Mouse (Mus musculus): Measurements from ENCODE around the gene Hagh. TPM values are rescaled to one million over a fixed set of nuclear protein-coding genes. Genes with fewer than 3 reads are reported as not detected.
A peak's percentile ranks its signal among the peaks of the same experiment; 100 is the strongest.

Hagh gene
- polyA plus RNA-seq, 1 experiment from 2014 or later = 32.6 TPM

GRCm38 (mm10) chr17:24877336-24878116 lies 37.6 kb downstream of the Hagh start:
- WGBS = 42% methylated on average over 10 of the region's 10 CpGs

GRCm38 (mm10) chr17:24878117-24878397 lies 38.1 kb downstream of the Hagh start:
- no peaks in the 10 kb centered on the region; the same call in 1 of the 2 replicates for H3K36me3 ChIP-seq (ENCODE audit: control insufficient read depth, insufficient read depth, low read length)
- 25% methylated on average over 5 of the region's 5 CpGs for WGBS
- H3K9me3 ChIP-seq (ENCODE audit: control insufficient read depth, low read length) = no peaks in the 10 kb centered on the region
- peak overlapping the region; percentile 55 for H3K27ac ChIP-seq (ENCODE audit: low read length)
- H3K4me3 ChIP-seq (ENCODE audit: low read length) = no peak overlapping the region
- H3K4me2 ChIP-seq (ENCODE audit: low read depth, low read length) = no peak overlapping the region
- peak; percentile 56; the same call in 1 of the 2 replicates for ATAC-seq (ENCODE audit: low read depth)
- H3K4me1 ChIP-seq (replicated peaks; ENCODE audit: control insufficient read depth, insufficient read depth, low read length) = no peaks in the 10 kb centered on the region
- no peaks in the 10 kb centered on the region; the same call in 1 of the 2 replicates for H3K27me3 ChIP-seq (ENCODE audit: control insufficient read depth, insufficient read depth, low read depth, low read length)
- peak overlapping the region; percentile 42; the same call in 1 of the 2 replicates for H3K9ac ChIP-seq (ENCODE audit: low read length)

More at GRCm38 (mm10) chr17:24877336-24878116, 37.6 kb downstream of the Hagh start:
- H3K4me2 ChIP-seq (ENCODE audit: low read depth, low read length) = no peak overlapping the region; the same call in 1 of the 2 replicates
- peak overlapping the region; percentile 38 for H3K9ac ChIP-seq (ENCODE audit: low read length)
- no peaks in the 10 kb centered on the region for H3K9me3 ChIP-seq (ENCODE audit: control insufficient read depth, low read length)
- ATAC-seq (ENCODE audit: low read depth) = peak; percentile 24
- H3K27ac ChIP-seq (ENCODE audit: low read length) = peak overlapping the region; percentile 55
- no peak overlapping the region for H3K4me3 ChIP-seq (ENCODE audit: low read length)
- no peaks in the 10 kb centered on the region for H3K36me3 ChIP-seq (ENCODE audit: control insufficient read depth, insufficient read depth, low read length)
- no peaks in the 10 kb centered on the region for H3K4me1 ChIP-seq (replicated peaks; ENCODE audit: control insufficient read depth, insufficient read depth, low read length)
- H3K27me3 ChIP-seq (ENCODE audit: control insufficient read depth, insufficient read depth, low read depth, low read length) = no peaks in the 10 kb centered on the region; the same call in 1 of the 2 replicates

GRCm38 (mm10) chr17:24878531-24878930 lies 38.6 kb downstream of the Hagh start:
- peak; percentile 58 for ATAC-seq (ENCODE audit: low read depth)
- Histone ChIP-seq H3K4me1 (replicated peaks; ENCODE audit: control insufficient read depth, insufficient read depth, low read length) (no peaks in the 10 kb centered on the region), H3K27me3 (ENCODE audit: control insufficient read depth, insufficient read depth, low read depth, low read length) (no peaks in the 10 kb centered on the region; the same call in 1 of the 2 replicates), H3K36me3 (ENCODE audit: control insufficient read depth, insufficient read depth, low read length) (peaks cover 2% of the 10 kb centered on the region; the same call in 1 of the 2 replicates), H3K4me3 (ENCODE audit: low read length) (no peak overlapping the region), H3K9ac (ENCODE audit: low read length) (peak overlapping the region; percentile 42; the same call in 1 of the 2 replicates), H3K4me2 (ENCODE audit: low read depth, low read length) (no peak overlapping the region), H3K9me3 (ENCODE audit: control insufficient read depth, low read length) (no peaks in the 10 kb centered on the region), H3K27ac (ENCODE audit: low read length) (peak overlapping the region; percentile 55)
- 59% methylated on average over 8 of the region's 8 CpGs for WGBS

GRCm38 (mm10) chr17:24881738-24882440 lies 41.9 kb downstream of the Hagh start:
- Histone ChIP-seq H3K4me1 (replicated peaks; ENCODE audit: control insufficient read depth, insufficient read depth, low read length) (peaks cover 6% of the 10 kb centered on the region), H3K4me2 (ENCODE audit: low read depth, low read length) (no peak overlapping the region), H3K36me3 (ENCODE audit: control insufficient read depth, insufficient read depth, low read length) (peaks cover 2% of the 10 kb centered on the region; the same call in 1 of the 2 replicates), H3K27me3 (ENCODE audit: control insufficient read depth, insufficient read depth, low read depth, low read length) (no peaks in the 10 kb centered on the region), H3K9ac (ENCODE audit: low read length) (no peak overlapping the region), H3K4me3 (ENCODE audit: low read length) (no peak overlapping the region), H3K9me3 (ENCODE audit: control insufficient read depth, low read length) (no peaks in the 10 kb centered on the region), H3K27ac (ENCODE audit: low read length) (no peak overlapping the region)
- WGBS = 45% methylated on average over 7 of the region's 7 CpGs
- ATAC-seq (ENCODE audit: low read depth) = no peak

GRCm38 (mm10) chr17:24884391-24884790 lies 44.4 kb downstream of the Hagh start:
- H3K4me2 ChIP-seq (ENCODE audit: low read depth, low read length) = no peak overlapping the region
- H3K27ac ChIP-seq (ENCODE audit: low read length) = no peak overlapping the region
- WGBS = 80% methylated on average over 6 of the region's 6 CpGs

GRCm38 (mm10) chr17:24885356-24886133 lies 45.6 kb downstream of the Hagh start:
- H3K9me3 ChIP-seq (ENCODE audit: control insufficient read depth, low read length) = no peaks in the 10 kb centered on the region
- peaks cover 8% of the 10 kb centered on the region for H3K36me3 ChIP-seq (ENCODE audit: control insufficient read depth, insufficient read depth, low read length)
- H3K4me3 ChIP-seq (ENCODE audit: low read length) = peak overlapping the region; percentile 86
- peak overlapping the region; percentile 74 for H3K9ac ChIP-seq (ENCODE audit: low read length)
- no peak for ATAC-seq (ENCODE audit: low read depth)
- peak overlapping the region; percentile 90 for H3K4me2 ChIP-seq (ENCODE audit: low read depth, low read length)
- H3K27ac ChIP-seq (ENCODE audit: low read length) = no peak overlapping the region
- no peaks in the 10 kb centered on the region for H3K27me3 ChIP-seq (ENCODE audit: control insufficient read depth, insufficient read depth, low read depth, low read length)
- H3K4me1 ChIP-seq (replicated peaks; ENCODE audit: control insufficient read depth, insufficient read depth, low read length) = peaks cover 17% of the 10 kb centered on the region
- WGBS = 22% methylated on average over 22 of the region's 22 CpGs

More at GRCm38 (mm10) chr17:24884391-24884790, 44.4 kb downstream of the Hagh start:
- Histone ChIP-seq H3K36me3 (ENCODE audit: control insufficient read depth, insufficient read depth, low read length) (peaks cover 2% of the 10 kb centered on the region; the same call in 1 of the 2 replicates), H3K27me3 (ENCODE audit: control insufficient read depth, insufficient read depth, low read depth, low read length) (no peaks in the 10 kb centered on the region), H3K4me3 (ENCODE audit: low read length) (no peak overlapping the region), H3K9me3 (ENCODE audit: control insufficient read depth, low read length) (no peaks in the 10 kb centered on the region), H3K4me1 (replicated peaks; ENCODE audit: control insufficient read depth, insufficient read depth, low read length) (peaks cover 17% of the 10 kb centered on the region), H3K9ac (ENCODE audit: low read length) (no peak overlapping the region)
- ATAC-seq (ENCODE audit: low read depth) = no peak

- Histone ChIP-seq H3K4me1 (replicated peaks; ENCODE audit: control insufficient read depth, insufficient read depth, low read length) (peaks cover 17% of the 10 kb centered on the region), H3K9ac (ENCODE audit: low read length) (peak within 1 kb of the TSS; percentile 87), H3K27me3 (ENCODE audit: control insufficient read depth, insufficient read depth, low read depth, low read length) (no peaks in the 10 kb centered on the region), H3K27ac (ENCODE audit: low read length) (peak within 1 kb of the TSS; percentile 43; the same call in 1 of the 2 replicates), H3K4me3 (ENCODE audit: low read length) (peak within 1 kb of the TSS; percentile 90), H3K9me3 (ENCODE audit: control insufficient read depth, low read length) (no peaks in the 10 kb centered on the region), H3K36me3 (ENCODE audit: control insufficient read depth, insufficient read depth, low read length) (peaks cover 16% of the 10 kb centered on the region), H3K4me2 (ENCODE audit: low read depth, low read length) (peak within 1 kb of the TSS; percentile 90)
- ATAC-seq (ENCODE audit: low read depth) = peak; percentile 97
- WGBS = under 1% methylated on average over 66 of the region's 69 CpGs
Measured at GRCm38 (mm10) chr17:24886134-24886931, 46.4 kb downstream of the Hagh start, which contains the start of the genes Nubp2 and Spsb3. TSS of gene Nubp2 (minus strand) at chr17:24886349. TSS of gene Spsb3 (plus strand) at chr17:24886643.

GRCm38 (mm10) chr17:24886932-24887271 lies 47.0 kb downstream of the Hagh start:
- Histone ChIP-seq H3K27ac (ENCODE audit: low read length) (peak overlapping the region; percentile 43; the same call in 1 of the 2 replicates), H3K4me1 (replicated peaks; ENCODE audit: control insufficient read depth, insufficient read depth, low read length) (peaks cover 17% of the 10 kb centered on the region), H3K9ac (ENCODE audit: low read length) (peak overlapping the region; percentile 87), H3K27me3 (ENCODE audit: control insufficient read depth, insufficient read depth, low read depth, low read length) (no peaks in the 10 kb centered on the region), H3K9me3 (ENCODE audit: control insufficient read depth, low read length) (no peaks in the 10 kb centered on the region), H3K4me2 (ENCODE audit: low read depth, low read length) (peak overlapping the region; percentile 67), H3K4me3 (ENCODE audit: low read length) (peak overlapping the region; percentile 90), H3K36me3 (ENCODE audit: control insufficient read depth, insufficient read depth, low read length) (peaks cover 20% of the 10 kb centered on the region)
- WGBS = under 1% methylated on average over 18 of the region's 18 CpGs
- no peak; the same call in 1 of the 2 replicates for ATAC-seq (ENCODE audit: low read depth)

Data from lung, embryonic 16.5 days (tissue).